Mouse (Mus musculus): Measurements from ENCODE around the gene Cd86.

Gene Cd86

DNA sequence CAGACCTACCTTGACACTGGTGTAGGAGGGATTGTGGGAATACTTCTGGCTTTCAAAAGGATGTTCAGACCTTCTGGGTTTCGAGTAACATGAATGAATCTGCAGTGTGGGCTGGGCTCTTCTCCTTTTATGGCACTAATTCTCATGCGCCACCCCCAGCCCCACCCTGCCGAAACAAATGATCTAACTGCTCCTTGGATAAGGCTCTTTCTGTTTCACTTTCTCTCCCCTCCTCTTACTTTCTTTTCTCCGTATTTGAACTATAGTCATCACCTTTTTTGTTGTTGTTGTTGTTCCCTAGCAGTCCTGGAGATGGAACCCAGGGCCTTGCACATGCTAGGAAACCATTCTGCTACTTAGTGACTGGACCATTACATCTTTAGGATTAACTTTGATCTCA lies 67.6 kb downstream of the Cd86 start:
- DNase-seq (ENCODE audit: low spot score in 2 of 2), result no peak

DNA sequence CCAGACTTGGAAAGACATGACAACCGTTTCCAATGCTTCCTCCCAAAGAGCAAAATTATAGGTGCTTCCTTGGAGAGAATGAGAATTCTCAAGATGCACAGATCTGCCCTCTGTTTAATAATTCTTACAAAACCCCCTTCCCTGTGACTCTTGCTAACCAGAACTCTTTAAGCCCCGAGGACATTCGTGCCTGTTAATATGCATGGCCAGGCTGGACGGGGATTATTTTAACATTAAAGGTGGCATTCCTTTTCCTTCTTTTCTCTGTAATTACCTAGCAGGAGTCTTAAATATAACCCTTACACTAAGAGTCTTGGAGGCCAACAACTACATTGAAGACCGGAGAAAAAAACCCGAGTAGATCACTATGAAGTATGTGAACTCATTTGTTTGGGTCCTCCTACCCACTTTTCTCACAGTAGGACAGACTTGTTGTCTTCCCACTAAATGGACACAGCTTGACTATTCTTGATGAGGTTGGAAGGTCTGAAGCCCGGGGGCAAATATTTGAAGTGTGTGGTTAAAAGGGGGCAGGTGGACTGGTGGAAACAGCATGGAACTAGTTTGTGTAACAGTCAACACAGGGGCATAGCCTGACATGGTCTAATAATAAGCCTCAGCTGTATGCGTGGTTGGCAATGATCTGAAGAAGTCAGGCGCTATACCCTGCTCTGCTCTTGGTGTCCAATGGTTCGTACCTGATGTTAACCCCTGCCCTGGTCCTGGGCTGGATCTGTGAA lies 69.0 kb downstream of the Cd86 start:
- no peak for DNase-seq (ENCODE audit: low spot score in 2 of 2)

DNA sequence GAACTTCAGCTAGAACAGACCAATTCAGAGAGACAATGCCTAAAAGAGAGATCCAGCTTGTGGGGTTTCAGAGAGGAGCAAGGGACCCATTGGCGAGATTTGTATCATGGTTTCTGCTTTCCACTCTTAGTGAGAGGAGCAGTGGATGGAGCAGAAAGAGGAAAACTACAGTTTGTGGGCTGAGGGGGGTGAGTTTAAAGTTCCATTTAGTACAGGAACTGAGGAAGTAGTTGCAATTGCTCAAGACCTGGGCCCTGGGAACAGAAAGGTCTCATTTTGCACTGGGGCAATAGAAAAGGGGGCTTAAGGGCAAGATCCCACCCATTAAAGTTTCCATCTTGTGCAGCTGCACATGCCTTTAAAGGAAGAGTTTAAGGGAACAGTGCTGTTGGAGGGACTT lies 76.0 kb downstream of the Cd86 start:
- no peak for DNase-seq (ENCODE audit: low spot score in 2 of 2)

DNA sequence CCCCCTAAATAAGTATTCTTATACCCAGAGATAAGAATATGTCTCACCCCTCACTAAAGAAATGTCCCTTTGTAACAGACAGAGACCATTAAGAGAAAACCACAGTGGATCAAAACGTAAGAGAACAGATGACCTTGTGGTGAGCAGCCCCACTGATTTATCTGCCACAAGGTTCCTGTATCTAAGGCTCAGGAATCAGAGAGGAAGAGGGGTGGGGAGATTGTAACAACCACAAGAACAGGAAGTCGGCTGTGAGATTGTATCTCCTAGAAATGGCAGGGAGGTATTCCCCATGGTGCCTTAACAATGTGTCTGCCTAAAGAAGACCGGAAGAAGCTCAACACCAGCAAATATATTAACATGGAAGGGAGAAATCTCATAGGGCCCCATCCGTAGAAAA lies 77.9 kb downstream of the Cd86 start:
- DNase-seq (ENCODE audit: low spot score in 2 of 2), result no peak

DNA sequence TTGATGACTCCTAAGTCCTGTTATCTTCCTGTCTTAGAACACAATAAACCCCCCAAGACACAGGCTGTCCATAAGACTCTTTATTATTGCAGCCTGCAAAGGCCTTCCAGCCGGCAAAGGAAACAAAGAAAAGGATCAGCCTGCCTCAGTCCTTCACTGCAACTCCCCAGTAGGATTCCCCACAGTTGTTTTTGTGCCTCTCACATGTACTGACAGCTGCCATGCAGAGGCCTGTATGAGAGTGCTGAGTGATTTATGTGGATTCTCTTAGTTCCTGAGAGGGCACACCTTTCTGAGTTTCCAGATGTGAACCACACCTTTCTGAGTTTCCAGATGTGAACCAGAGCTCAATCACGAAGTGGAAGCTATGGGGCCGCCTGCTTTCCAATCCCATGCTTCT lies 83.8 kb downstream of the Cd86 start:
- DNase-seq (ENCODE audit: low spot score in 2 of 2), result no peak

DNA sequence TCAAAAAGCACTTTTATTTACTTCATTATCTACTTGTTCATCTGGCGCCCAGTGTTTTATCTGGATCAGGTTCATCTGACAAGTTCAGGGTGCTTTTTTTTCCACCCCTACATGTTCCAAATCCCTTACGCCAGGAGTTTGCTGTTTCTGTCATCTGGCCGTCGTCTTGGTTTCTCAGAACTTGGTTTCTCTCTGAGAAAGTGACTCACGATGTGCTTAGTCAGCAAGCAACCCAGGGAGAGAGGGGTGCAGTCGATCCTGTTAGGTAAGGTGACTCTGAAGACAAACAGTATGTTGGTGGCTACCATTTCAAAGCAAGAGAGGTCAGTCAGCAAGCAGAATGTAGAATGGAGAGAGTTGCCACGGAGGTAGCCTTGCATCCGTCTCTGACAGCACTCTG lies 93.9 kb downstream of the Cd86 start:
- no peak for DNase-seq (ENCODE audit: low spot score in 2 of 2)

DNA sequence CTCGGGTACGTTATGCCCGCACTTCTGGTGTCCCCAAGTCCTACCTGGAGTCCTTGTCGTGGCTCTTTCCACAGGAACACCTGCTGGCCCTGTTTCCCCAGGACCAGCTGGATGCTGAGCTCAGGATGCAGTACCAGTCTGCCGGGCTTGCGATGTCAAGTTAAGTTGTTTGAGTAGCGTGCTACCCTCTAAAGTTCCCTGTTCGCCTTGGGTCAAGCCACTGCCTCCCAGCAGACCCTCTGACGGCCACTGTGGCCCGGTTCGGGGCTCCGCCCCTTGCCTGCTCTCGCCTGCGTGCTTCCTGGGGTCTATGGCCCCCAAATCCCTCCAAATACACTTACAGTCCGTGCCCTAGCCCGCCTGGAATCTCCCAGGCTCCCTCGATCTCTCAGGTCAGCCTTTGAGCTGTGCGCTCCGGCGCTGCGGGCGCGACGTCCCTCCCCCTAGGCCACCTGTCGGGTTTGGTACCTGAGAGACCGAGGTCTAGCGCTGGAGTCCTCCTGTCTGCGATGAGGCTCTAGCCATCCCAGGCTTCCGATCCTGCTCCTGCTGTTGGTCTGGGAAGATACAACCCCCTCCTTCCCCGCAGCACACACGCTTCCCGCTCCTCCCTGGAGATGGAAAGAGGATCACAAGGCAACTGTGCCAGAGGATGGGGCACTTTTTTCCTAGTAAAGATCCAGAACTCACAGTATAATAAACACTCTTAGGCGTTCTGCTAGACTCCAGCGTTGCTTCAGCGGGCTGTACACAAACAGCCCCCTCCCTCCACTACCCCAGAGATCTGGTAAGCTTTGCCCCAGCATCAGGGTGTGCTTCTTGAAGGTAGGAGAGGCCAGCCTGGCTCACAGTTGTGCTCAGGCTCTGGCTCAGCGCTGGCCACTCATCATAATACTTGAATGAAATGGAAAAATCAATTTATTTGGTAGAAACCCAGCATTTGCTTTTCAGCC lies 104.2 kb downstream of the Cd86 start, which contains the start of gene Casr:
Gene Casr (minus strand): TSS at position 756 of the 953 bp plus-strand sequence.
- DNase-seq (ENCODE audit: low spot score in 2 of 2), result no peak

DNA sequence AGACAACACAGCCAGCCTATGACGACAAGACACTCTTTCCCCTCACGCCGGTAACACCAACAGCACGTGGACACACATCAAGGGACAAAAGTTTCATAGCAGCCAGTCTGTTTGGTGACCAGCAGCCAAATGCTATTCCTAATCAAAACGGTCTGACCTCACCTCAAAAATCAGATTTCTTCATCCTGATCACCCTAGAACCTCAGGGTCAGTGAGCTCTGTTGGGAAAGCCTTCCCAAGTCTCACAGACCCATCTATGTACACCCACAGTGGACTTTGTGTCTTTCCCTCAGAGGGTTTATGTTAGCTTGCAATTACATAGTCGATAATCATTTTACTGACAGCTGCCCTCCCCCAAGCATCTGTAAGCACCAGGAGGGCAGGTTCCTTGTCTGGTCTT lies 106.3 kb downstream of the Cd86 start:
- DNase-seq (ENCODE audit: low spot score in 2 of 2), result no peak

DNA sequence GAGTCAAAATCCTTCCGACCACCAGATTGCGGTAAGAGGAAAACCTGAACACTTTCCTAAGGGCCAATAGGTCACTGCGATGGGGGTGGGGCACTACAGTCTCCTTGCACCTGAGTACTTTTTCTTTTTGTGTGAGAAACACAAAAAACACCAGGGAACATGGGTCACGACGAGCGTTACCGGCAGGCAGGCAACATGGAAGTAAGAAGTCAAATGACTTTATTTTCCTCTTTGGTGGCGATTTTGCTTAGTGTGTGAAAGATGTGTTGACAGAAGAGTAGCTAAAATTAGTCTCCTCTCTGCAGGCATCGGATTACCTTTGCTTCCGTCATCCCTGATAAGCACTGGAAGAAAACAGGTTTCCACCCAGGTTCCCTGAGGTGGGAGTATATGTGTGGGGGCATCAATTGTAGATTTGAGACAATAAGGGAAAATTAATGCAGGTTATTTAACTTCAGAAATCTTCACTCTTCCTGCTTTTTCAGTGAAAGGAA lies 110.2 kb downstream of the Cd86 start:
- DNase-seq (ENCODE audit: low spot score in 2 of 2), result no peak
